Mouse (Mus musculus): ENCODE data around the gene Tinagl1.

DNA sequence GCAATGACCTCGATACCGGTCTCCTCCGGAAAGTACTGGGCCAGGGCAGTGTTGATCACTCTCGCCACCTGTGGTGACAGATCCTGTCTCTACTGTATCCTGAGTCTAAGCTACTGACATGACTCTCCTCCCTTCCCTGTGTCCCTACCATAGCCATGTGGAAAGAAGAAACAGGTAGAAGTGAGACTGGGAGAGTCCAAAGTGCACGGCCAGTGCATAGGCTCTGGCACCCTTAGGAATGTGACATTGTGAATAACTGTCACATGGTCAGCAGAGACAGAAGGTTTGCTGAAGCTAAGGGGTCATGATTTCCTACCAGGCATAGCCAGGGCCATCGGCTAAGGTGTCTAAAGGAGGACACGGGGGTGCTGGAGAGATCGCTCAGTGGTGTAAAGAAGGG is 40.5 kb upstream of the Tinagl1 start:
- TF ChIP-seq CTCF (IDR thresholded peaks at IDR 0.05; ENCODE audit: borderline replicate concordance, extremely low read depth, insufficient read depth, insufficient read length) = no peak
- no peak for TF ChIP-seq POLR2A (IDR thresholded peaks at IDR 0.05; ENCODE audit: borderline replicate concordance, extremely low read depth, insufficient read depth, insufficient read length, poor library complexity, severe bottlenecking)
